Mouse (Mus musculus): ENCODE results near the gene Hhipl2. TPM values are rescaled to one million over a fixed set of nuclear protein-coding genes. Genes with fewer than 3 reads are reported as not detected.
"Not testable (repeated sequence)": the region's sequence is repeated elsewhere in the genome, so short reads cannot be mapped to it uniquely, and the experiment has no call there.

Hhipl2 gene
- total and polyA plus RNA-seq, 2 experiments, result 0.18 to 1.9 TPM

- DNase-seq (ENCODE audit: extremely low read depth, low read depth, low spot score), result peak; percentile 99
- 8% methylated on average over 10 of the region's 10 CpGs for WGBS
- no peak overlapping the region for H3K4me3 ChIP-seq (ENCODE audit: insufficient read depth, low read depth, low read length)
- H3K4me1 ChIP-seq (ENCODE audit: control insufficient read depth, insufficient read depth, low read length), result peaks cover 16% of the 10 kb centered on the region
- H3K27me3 ChIP-seq (ENCODE audit: control insufficient read depth, insufficient read depth, low read length), result no peaks in the 10 kb centered on the region
- peak overlapping the region; percentile 94 for H3K27ac ChIP-seq (replicated peaks; ENCODE audit: insufficient read depth, low read depth, low read length)
- TF ChIP-seq CTCF (IDR thresholded peaks at IDR 0.05; ENCODE audit: low read depth, low read length) (no peak), POLR2A (IDR thresholded peaks at IDR 0.05; ENCODE audit: extremely low read depth, insufficient read depth, low read length) (no peak; the same call in 1 of the 2 replicates)
- H3K79me2 ChIP-seq (ENCODE audit: control insufficient read depth, insufficient read depth, low read length), result no peaks in the 10 kb centered on the region
- no peaks in the 10 kb centered on the region for H3K36me3 ChIP-seq (ENCODE audit: control insufficient read depth, insufficient read depth, low read length)
- 0 out of 2 replicates have a peak overlapping the region, but pooled peaks have one; percentile 17 for H3K9ac ChIP-seq (ENCODE audit: low read depth, low read length)
These were observed 39.6 kb upstream of the Hhipl2 start for GRCm38 (mm10) chr1:183378321-183378941.

GRCm38 (mm10) chr1:183379376-183379775 is 38.6 kb upstream of the Hhipl2 start:
- peaks cover 16% of the 10 kb centered on the region for H3K4me1 ChIP-seq (ENCODE audit: control insufficient read depth, insufficient read depth, low read length)
- not testable (repeated sequence) for H3K9ac ChIP-seq (ENCODE audit: low read depth, low read length); H3K27me3 ChIP-seq (ENCODE audit: control insufficient read depth, insufficient read depth, low read length); H3K79me2 ChIP-seq (ENCODE audit: control insufficient read depth, insufficient read depth, low read length); H3K4me3 ChIP-seq (ENCODE audit: insufficient read depth, low read depth, low read length); H3K36me3 ChIP-seq (ENCODE audit: control insufficient read depth, insufficient read depth, low read length); DNase-seq (ENCODE audit: extremely low read depth, low read depth, low spot score)
- WGBS, result 76% methylated on average over 3 of the region's 3 CpGs
- peak overlapping the region; percentile 64 for H3K27ac ChIP-seq (replicated peaks; ENCODE audit: insufficient read depth, low read depth, low read length)

GRCm38 (mm10) chr1:183381816-183382215 is 36.2 kb upstream of the Hhipl2 start:
- TF ChIP-seq CTCF (IDR thresholded peaks at IDR 0.05; ENCODE audit: low read depth, low read length), result no peak
- TF ChIP-seq POLR2A (IDR thresholded peaks at IDR 0.05; ENCODE audit: extremely low read depth, insufficient read depth, low read length), result no peak

GRCm38 (mm10) chr1:183382621-183383020 is 35.4 kb upstream of the Hhipl2 start:
- Histone ChIP-seq H3K79me2 (ENCODE audit: control insufficient read depth, insufficient read depth, low read length) (no peaks in the 10 kb centered on the region), H3K27ac (replicated peaks; ENCODE audit: insufficient read depth, low read depth, low read length) (peak overlapping the region; percentile 80), H3K4me3 (ENCODE audit: insufficient read depth, low read depth, low read length) (no peak overlapping the region), H3K27me3 (ENCODE audit: control insufficient read depth, insufficient read depth, low read length) (no peaks in the 10 kb centered on the region), H3K9ac (ENCODE audit: low read depth, low read length) (no peak overlapping the region), H3K36me3 (ENCODE audit: control insufficient read depth, insufficient read depth, low read length) (no peaks in the 10 kb centered on the region), H3K4me1 (ENCODE audit: control insufficient read depth, insufficient read depth, low read length) (peaks cover 22% of the 10 kb centered on the region)
- no peak for TF ChIP-seq CTCF (IDR thresholded peaks at IDR 0.05; ENCODE audit: low read depth, low read length)
- no peak for TF ChIP-seq POLR2A (IDR thresholded peaks at IDR 0.05; ENCODE audit: extremely low read depth, insufficient read depth, low read length)
- DNase-seq (ENCODE audit: extremely low read depth, low read depth, low spot score), result peak; percentile 97
- 27% methylated on average over 2 of the region's 2 CpGs for WGBS

More at GRCm38 (mm10) chr1:183381816-183382215, 36.2 kb upstream of the Hhipl2 start:
- H3K27me3 ChIP-seq (ENCODE audit: control insufficient read depth, insufficient read depth, low read length), result no peaks in the 10 kb centered on the region
- H3K79me2 ChIP-seq (ENCODE audit: control insufficient read depth, insufficient read depth, low read length), result no peaks in the 10 kb centered on the region
- H3K27ac ChIP-seq (replicated peaks; ENCODE audit: insufficient read depth, low read depth, low read length), result peak overlapping the region; percentile 80
- peaks cover 24% of the 10 kb centered on the region for H3K4me1 ChIP-seq (ENCODE audit: control insufficient read depth, insufficient read depth, low read length)
- no peak overlapping the region for H3K4me3 ChIP-seq (ENCODE audit: insufficient read depth, low read depth, low read length)
- WGBS, result 35% methylated on average over 5 of the region's 5 CpGs
- no peaks in the 10 kb centered on the region for H3K36me3 ChIP-seq (ENCODE audit: control insufficient read depth, insufficient read depth, low read length)
- H3K9ac ChIP-seq (ENCODE audit: low read depth, low read length), result no peak overlapping the region
- DNase-seq (ENCODE audit: extremely low read depth, low read depth, low spot score), result peak; percentile 89

DNA sequence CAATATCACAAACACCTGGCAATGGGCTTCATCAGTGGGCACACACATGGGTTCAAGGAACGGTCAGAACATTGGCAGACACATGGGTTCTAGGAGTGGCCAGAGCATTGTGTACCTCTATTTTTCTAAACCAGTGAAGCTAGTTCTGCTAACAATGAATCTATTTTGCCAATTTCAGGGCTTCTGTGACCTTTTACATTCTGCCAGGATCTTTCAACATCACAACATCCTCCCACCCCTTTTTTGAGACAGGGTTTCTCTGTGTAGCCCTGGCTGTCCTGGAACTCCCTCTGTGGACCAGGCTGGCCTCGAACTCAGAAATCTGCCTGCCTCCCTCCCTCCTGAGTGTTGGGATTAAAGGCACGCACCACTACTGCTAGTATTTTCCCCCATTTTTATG is 30.6 kb upstream of the Hhipl2 start:
- H3K27me3 ChIP-seq (ENCODE audit: control insufficient read depth, insufficient read depth, low read length); H3K4me1 ChIP-seq (ENCODE audit: control insufficient read depth, insufficient read depth, low read length); H3K36me3 ChIP-seq (ENCODE audit: control insufficient read depth, insufficient read depth, low read length); H3K4me3 ChIP-seq (ENCODE audit: insufficient read depth, low read depth, low read length); H3K9ac ChIP-seq (ENCODE audit: low read depth, low read length); H3K79me2 ChIP-seq (ENCODE audit: control insufficient read depth, insufficient read depth, low read length): not testable (repeated sequence)
- peak; percentile 97 for DNase-seq (ENCODE audit: extremely low read depth, low read depth, low spot score)
- peak overlapping the region; percentile 52 for H3K27ac ChIP-seq (replicated peaks; ENCODE audit: insufficient read depth, low read depth, low read length)
- 33% methylated on average over 3 of the region's 3 CpGs for WGBS
